Mouse (Mus musculus) spleen, adult 2 months (tissue): ENCODE results near the gene Slit1.

Experiments used
- CTCF ChIP-seq: fragments of 200-500 bp; IDR thresholded peaks from 2 replicates; pipeline ENCODE4 v1.5.1; 2011; ENCODE audit warnings: mild to moderate bottlenecking, inconsistent platforms; ENCODE audit not compliant: insufficient read depth, insufficient read length, insufficient replicate concordance; ENCODE audit errors: extremely low read depth
- POLR2A ChIP-seq: fragments of 200-500 bp; IDR thresholded peaks from 2 replicates; pipeline ENCODE4 v1.6.1; 2011; ENCODE audit warnings: low read depth, low read length, inconsistent platforms

DNA sequence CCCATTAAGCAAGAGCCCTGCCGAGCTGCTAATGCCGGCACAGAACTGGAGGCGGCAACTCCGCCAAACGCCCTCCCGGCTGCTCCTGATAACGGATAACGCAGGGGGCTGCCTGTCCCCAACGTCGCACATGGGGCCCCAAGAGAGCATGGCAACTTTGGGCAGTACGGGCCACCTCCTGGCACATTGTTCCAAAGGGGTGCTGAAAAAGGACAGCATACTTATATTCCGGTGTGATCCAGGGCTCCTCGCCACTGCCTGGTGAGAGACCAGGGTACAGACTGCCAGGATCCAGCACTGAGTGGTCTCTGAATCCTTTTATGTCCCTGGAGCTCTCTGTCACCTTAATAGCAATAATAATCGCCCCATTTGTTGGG lies 5.0 kb downstream of the Slit1 start:
- TF ChIP-seq CTCF, result no peak
- TF ChIP-seq POLR2A, result no peak
